Mouse (Mus musculus) telencephalon, adult 2 months (tissue): ENCODE results near the gene Adipoq.

ENCODE experiments used
- DNase-seq: peaks from one replicate; pipeline ENCODE4 v3.0.0-alpha.2; 2011; ENCODE audit warnings: low read depth, low spot score

Adipoq gene

GRCm38 (mm10) chr16:23196791-23197190 lies 50.5 kb downstream of the Adipoq start:
- no peak for DNase-seq

GRCm38 (mm10) chr16:23201498-23201897 lies 55.2 kb downstream of the Adipoq start:
- no peak for DNase-seq
